In the genomic region with DNA sequence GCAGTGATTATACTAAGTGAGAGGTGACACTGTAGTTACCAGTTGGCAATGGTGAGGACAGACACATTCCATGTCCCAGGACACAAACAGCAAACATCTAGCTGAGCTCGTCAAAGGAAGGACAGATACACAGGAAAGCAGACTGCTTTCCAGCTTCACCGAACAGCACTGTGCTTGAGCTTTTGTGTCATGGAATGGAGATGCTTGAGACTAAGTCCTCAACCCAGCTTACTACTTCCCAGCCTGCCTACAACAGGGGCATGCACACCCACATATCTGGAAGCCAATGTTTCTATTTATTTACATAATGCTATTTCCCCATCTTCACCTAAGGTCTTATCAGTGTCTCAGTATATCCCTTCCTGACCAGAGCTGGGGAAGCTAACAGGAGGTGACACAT, we compare ENCODE assay signal across 25 mouse cellular contexts.
DNase-seq lines count a peak whose midpoint lies in the region; ATAC-seq lines count a peak whose summit lies in the region.
"Had no signal": no experiment of that assay in that cellular context is flagged by ENCODE, and none has a peak within 500 bp of the region (broad histone marks: within the 10 kb centered on the region; RNA-seq: fewer than 3 reads in every experiment).

No protein-coding gene starts in this region.

- no peak overlapping the region for H3K4me3 ChIP-seq in forebrain, embryonic 13.5 days
- no peak overlapping the region for H3K4me3 ChIP-seq in forebrain, embryonic 10.5 days
- no peak overlapping the region for H3K4me3 ChIP-seq in midbrain, embryonic 11.5 days (ENCODE audit: low read depth, low read length)
- no peak overlapping the region for H3K4me3 ChIP-seq in midbrain, embryonic 10.5 days
- H3K4me3 ChIP-seq in midbrain, embryonic 13.5 days (replicated peaks), result no peak overlapping the region
- no peak overlapping the region for H3K4me3 ChIP-seq in neural tube, embryonic 15.5 days (replicated peaks)
- H3K4me3 ChIP-seq: intestine, embryonic 15.5 days; limb, embryonic 10.5 days; limb, embryonic 15.5 days; liver, embryonic 13.5 days had no signal

- no peaks in the 10 kb centered on the region for H3K36me3 ChIP-seq in forebrain, embryonic 13.5 days (ENCODE audit: poor library complexity, severe bottlenecking)
- no peaks in the 10 kb centered on the region for H3K36me3 ChIP-seq in forebrain, embryonic 10.5 days (replicated peaks)
- no peaks in the 10 kb centered on the region for H3K36me3 ChIP-seq in midbrain, embryonic 11.5 days (ENCODE audit: control insufficient read depth, insufficient read depth, low read length)
- H3K36me3 ChIP-seq in midbrain, embryonic 10.5 days, result no peaks in the 10 kb centered on the region
- H3K36me3 ChIP-seq in midbrain, embryonic 13.5 days, result no peaks in the 10 kb centered on the region
- no peaks in the 10 kb centered on the region for H3K36me3 ChIP-seq in neural tube, embryonic 15.5 days
- H3K36me3 ChIP-seq: G1E; intestine, embryonic 15.5 days; limb, embryonic 10.5 days; limb, embryonic 15.5 days; liver, embryonic 13.5 days had no signal

- H3K9ac ChIP-seq in forebrain, embryonic 13.5 days, result no peak overlapping the region
- no peak overlapping the region for H3K9ac ChIP-seq in midbrain, embryonic 11.5 days (ENCODE audit: low read length)
- H3K9ac ChIP-seq in midbrain, embryonic 13.5 days (replicated peaks), result no peak overlapping the region
- H3K9ac ChIP-seq in neural tube, embryonic 15.5 days (replicated peaks), result no peak overlapping the region
- H3K9ac ChIP-seq: intestine, embryonic 15.5 days; limb, embryonic 15.5 days; liver, embryonic 13.5 days had no signal

- no peaks in the 10 kb centered on the region for H3K27me3 ChIP-seq in forebrain, embryonic 13.5 days
- no peaks in the 10 kb centered on the region for H3K27me3 ChIP-seq in forebrain, embryonic 10.5 days (ENCODE audit: poor library complexity, severe bottlenecking)
- H3K27me3 ChIP-seq in midbrain, embryonic 11.5 days (ENCODE audit: control insufficient read depth, insufficient read depth, low read length), result no peaks in the 10 kb centered on the region
- H3K27me3 ChIP-seq in midbrain, embryonic 10.5 days (ENCODE audit: low read depth, poor library complexity, severe bottlenecking), result no peaks in the 10 kb centered on the region
- H3K27me3 ChIP-seq in midbrain, embryonic 13.5 days, result no peaks in the 10 kb centered on the region
- no peaks in the 10 kb centered on the region for H3K27me3 ChIP-seq in neural tube, embryonic 15.5 days (replicated peaks)
- H3K27me3 ChIP-seq: intestine, embryonic 15.5 days; limb, embryonic 15.5 days; liver, embryonic 13.5 days; Patski had no signal

- 68% methylated on average over 2 of the region's 2 CpGs for WGBS in forebrain, embryonic 13.5 days
- WGBS in forebrain, embryonic 10.5 days, result 96% methylated on average over 2 of the region's 2 CpGs
- WGBS in midbrain, embryonic 11.5 days, result 81% methylated on average over 2 of the region's 2 CpGs
- WGBS in midbrain, embryonic 10.5 days, result 83% methylated on average over 2 of the region's 2 CpGs
- WGBS in midbrain, embryonic 13.5 days, result 77% methylated on average over 2 of the region's 2 CpGs
- 74% methylated on average over 2 of the region's 2 CpGs for WGBS in neural tube, embryonic 15.5 days

- peaks cover 3% of the 10 kb centered on the region; the same call in 1 of the 2 replicates for H3K4me1 ChIP-seq in forebrain, embryonic 13.5 days
- H3K4me1 ChIP-seq in forebrain, embryonic 10.5 days, result peaks cover 9% of the 10 kb centered on the region; the same call in 1 of the 2 replicates
- no peaks in the 10 kb centered on the region for H3K4me1 ChIP-seq in midbrain, embryonic 11.5 days (ENCODE audit: control insufficient read depth, insufficient read depth, low read length)
- peaks cover 5% of the 10 kb centered on the region; the same call in 1 of the 2 replicates for H3K4me1 ChIP-seq in midbrain, embryonic 10.5 days
- peaks cover 7% of the 10 kb centered on the region; the same call in 1 of the 2 replicates for H3K4me1 ChIP-seq in midbrain, embryonic 13.5 days (replicated peaks)
- 0 out of 2 replicates have a peak, but pooled peaks cover 3% of the 10 kb centered on the region for H3K4me1 ChIP-seq in neural tube, embryonic 15.5 days
- H3K4me1 ChIP-seq: intestine, embryonic 15.5 days; limb, embryonic 10.5 days; limb, embryonic 15.5 days; liver, embryonic 13.5 days had no signal

- no peaks in the 10 kb centered on the region for H3K9me3 ChIP-seq in forebrain, embryonic 13.5 days (replicated peaks)
- no peaks in the 10 kb centered on the region for H3K9me3 ChIP-seq in forebrain, embryonic 10.5 days
- no peaks in the 10 kb centered on the region for H3K9me3 ChIP-seq in midbrain, embryonic 11.5 days (ENCODE audit: control insufficient read depth, low read length)
- no peaks in the 10 kb centered on the region for H3K9me3 ChIP-seq in midbrain, embryonic 10.5 days (replicated peaks)
- no peaks in the 10 kb centered on the region for H3K9me3 ChIP-seq in midbrain, embryonic 13.5 days
- H3K9me3 ChIP-seq in neural tube, embryonic 15.5 days (replicated peaks), result no peaks in the 10 kb centered on the region
- H3K9me3 ChIP-seq: G1E; intestine, embryonic 15.5 days; limb, embryonic 10.5 days; limb, embryonic 15.5 days; liver, embryonic 13.5 days had no signal

- ATAC-seq in forebrain, embryonic 13.5 days, result peak; percentile 36; the same call in 1 of the 2 replicates
- ATAC-seq in midbrain, embryonic 11.5 days (ENCODE audit: low FRiP score), result 0 out of 2 replicates have a peak, but pooled peaks have one; percentile 9
- peak; percentile 45; the same call in 1 of the 2 replicates for ATAC-seq in midbrain, embryonic 13.5 days
- ATAC-seq in neural tube, embryonic 15.5 days (ENCODE audit: low FRiP score), result peak; percentile 8; the same call in 1 of the 2 replicates
- ATAC-seq: hindbrain, postnatal 0 days; intestine, embryonic 15.5 days; lung, postnatal 0 days; Patski had no signal

- H3K4me2 ChIP-seq in forebrain, embryonic 13.5 days, result no peak overlapping the region
- H3K4me2 ChIP-seq in midbrain, embryonic 11.5 days, result no peak overlapping the region
- no peak overlapping the region for H3K4me2 ChIP-seq in midbrain, embryonic 13.5 days (replicated peaks)
- H3K4me2 ChIP-seq in neural tube, embryonic 15.5 days, result no peak overlapping the region
- H3K4me2 ChIP-seq: intestine, embryonic 15.5 days; limb, embryonic 15.5 days; liver, embryonic 13.5 days had no signal

- no peak for DNase-seq in forebrain, embryonic 10.5 days (ENCODE audit: extremely low spot score, low spot score)
- DNase-seq in midbrain, embryonic 11.5 days (ENCODE audit: low spot score, missing footprints), result peak; percentile 57
- DNase-seq in midbrain, embryonic 10.5 days (ENCODE audit: low spot score), result no peak
- no peak for DNase-seq in kidney, adult 11 months
- DNase-seq in right cerebral cortex, postnatal 10 days (ENCODE audit: low spot score in 2 of 2), result no peak
- DNase-seq: adrenal gland, postnatal 10 days; cerebellum, adult 18-20 months; heart, postnatal 14 days; kidney, adult 8-10 months; kidney, postnatal 4 days; liver, embryonic 13.5 days; lung, adult 18-20 months; thymus, postnatal 14 days had no signal

- H3K27ac ChIP-seq in forebrain, embryonic 13.5 days, result peak overlapping the region; percentile 32; the same call in 1 of the 2 replicates
- no peak overlapping the region for H3K27ac ChIP-seq in forebrain, embryonic 10.5 days
- H3K27ac ChIP-seq in midbrain, embryonic 11.5 days (ENCODE audit: low read depth, low read length), result no peak overlapping the region
- H3K27ac ChIP-seq in midbrain, embryonic 10.5 days (replicated peaks), result no peak overlapping the region
- no peak overlapping the region for H3K27ac ChIP-seq in midbrain, embryonic 13.5 days
- H3K27ac ChIP-seq in neural tube, embryonic 15.5 days (replicated peaks), result no peak overlapping the region
- H3K27ac ChIP-seq: hindbrain, postnatal 0 days; intestine, embryonic 15.5 days; kidney, postnatal 0 days; limb, embryonic 10.5 days; limb, embryonic 15.5 days; liver, embryonic 13.5 days; macrophage had no signal
